Mouse (Mus musculus): ENCODE measurements around the gene Stk17b. TPM values are rescaled to one million over a fixed set of nuclear protein-coding genes. Genes with fewer than 3 reads are reported as not detected.

Gene Stk17b
- polyA plus RNA-seq, 1 experiment from 2014 or later, result 17.1 TPM

- no peaks in the 10 kb centered on the region for H3K36me3 ChIP-seq (ENCODE audit: control insufficient read depth, insufficient read depth)
- no peak overlapping the region for H3K27ac ChIP-seq (ENCODE audit: low read depth, low read length)
- no peak for ATAC-seq
- no peaks in the 10 kb centered on the region for H3K27me3 ChIP-seq (replicated peaks; ENCODE audit: control insufficient read depth, insufficient read depth, low read length)
- no peak for TF ChIP-seq CTCF (IDR thresholded peaks at IDR 0.05; ENCODE audit: low read depth)
- H3K9me3 ChIP-seq (ENCODE audit: control insufficient read depth), result no peaks in the 10 kb centered on the region
- no peak overlapping the region for H3K4me2 ChIP-seq (replicated peaks; ENCODE audit: low read depth)
- H3K4me1 ChIP-seq (replicated peaks; ENCODE audit: control insufficient read depth, insufficient read depth, low read length), result 0 out of 2 replicates have a peak, but pooled peaks cover 3% of the 10 kb centered on the region
- H3K9ac ChIP-seq (ENCODE audit: low read depth, low read length), result no peak overlapping the region
- H3K4me3 ChIP-seq (ENCODE audit: low read depth, low read length), result no peak overlapping the region
Observed at GRCm38 (mm10) chr1:53821983-53822382, 37.0 kb upstream of the Stk17b start.

DNA sequence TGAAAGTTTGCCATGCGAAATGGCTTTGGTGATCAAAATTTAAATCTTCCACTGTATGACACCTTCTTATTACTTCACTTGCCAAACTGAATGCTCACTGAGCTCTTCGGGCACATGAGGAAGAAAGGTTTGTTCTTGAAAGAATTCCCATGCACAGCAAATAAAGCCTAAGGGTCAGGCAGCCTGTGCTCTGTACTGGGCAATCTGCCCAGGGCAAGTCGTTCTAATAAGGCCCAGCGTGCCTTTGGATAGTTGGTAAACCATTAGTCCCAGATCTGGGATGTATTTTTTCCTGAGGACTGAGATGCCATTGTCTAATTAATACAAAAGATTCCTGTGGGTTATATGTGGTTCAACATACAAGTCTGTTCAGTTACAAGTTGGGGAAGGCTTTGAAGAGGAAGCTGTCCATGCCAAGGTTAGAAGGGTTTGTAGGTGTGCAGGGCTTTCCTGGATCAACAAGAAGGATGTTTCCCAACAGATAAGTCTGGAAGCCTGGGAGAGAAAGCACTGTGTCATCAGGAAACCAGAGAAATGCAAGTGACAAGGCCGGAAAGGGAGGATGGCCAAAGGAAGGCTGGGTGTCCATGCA, 35.1 kb upstream of the Stk17b start:
- ATAC-seq, result no peak
- no peak for TF ChIP-seq CTCF (IDR thresholded peaks at IDR 0.05; ENCODE audit: low read depth)
- Histone ChIP-seq H3K4me2 (replicated peaks; ENCODE audit: low read depth) (no peak overlapping the region), H3K36me3 (ENCODE audit: control insufficient read depth, insufficient read depth) (no peaks in the 10 kb centered on the region), H3K4me3 (ENCODE audit: low read depth, low read length) (no peak overlapping the region), H3K9me3 (ENCODE audit: control insufficient read depth) (no peaks in the 10 kb centered on the region), H3K27me3 (replicated peaks; ENCODE audit: control insufficient read depth, insufficient read depth, low read length) (no peaks in the 10 kb centered on the region), H3K4me1 (replicated peaks; ENCODE audit: control insufficient read depth, insufficient read depth, low read length) (0 out of 2 replicates have a peak, but pooled peaks cover 3% of the 10 kb centered on the region), H3K9ac (ENCODE audit: low read depth, low read length) (no peak overlapping the region), H3K27ac (ENCODE audit: low read depth, low read length) (no peak overlapping the region)
- 74% methylated on average over 5 of the region's 5 CpGs for WGBS

- 40% methylated on average over 3 of the region's 3 CpGs for WGBS
- H3K4me2 ChIP-seq (replicated peaks; ENCODE audit: low read depth), result no peak overlapping the region
Observed at GRCm38 (mm10) chr1:53818072-53818862, 33.2 kb upstream of the Stk17b start.

GRCm38 (mm10) chr1:53816353-53816752, 31.3 kb upstream of the Stk17b start:
- Histone ChIP-seq H3K27ac (ENCODE audit: low read depth, low read length) (no peak overlapping the region), H3K4me3 (ENCODE audit: low read depth, low read length) (no peak overlapping the region), H3K27me3 (replicated peaks; ENCODE audit: control insufficient read depth, insufficient read depth, low read length) (no peaks in the 10 kb centered on the region), H3K4me2 (replicated peaks; ENCODE audit: low read depth) (no peak overlapping the region), H3K9ac (ENCODE audit: low read depth, low read length) (no peak overlapping the region), H3K4me1 (replicated peaks; ENCODE audit: control insufficient read depth, insufficient read depth, low read length) (no peaks in the 10 kb centered on the region), H3K9me3 (ENCODE audit: control insufficient read depth) (no peaks in the 10 kb centered on the region), H3K36me3 (ENCODE audit: control insufficient read depth, insufficient read depth) (no peaks in the 10 kb centered on the region)
- TF ChIP-seq CTCF (IDR thresholded peaks at IDR 0.05; ENCODE audit: low read depth), result no peak
- 43% methylated on average over 2 of the region's 2 CpGs for WGBS
- ATAC-seq, result peak; percentile 78

More at GRCm38 (mm10) chr1:53818072-53818862, 33.2 kb upstream of the Stk17b start:
- no peak for ATAC-seq
- H3K4me1 ChIP-seq (replicated peaks; ENCODE audit: control insufficient read depth, insufficient read depth, low read length), result no peaks in the 10 kb centered on the region
- no peak for TF ChIP-seq CTCF (IDR thresholded peaks at IDR 0.05; ENCODE audit: low read depth)
- H3K27ac ChIP-seq (ENCODE audit: low read depth, low read length), result no peak overlapping the region
- no peaks in the 10 kb centered on the region for H3K27me3 ChIP-seq (replicated peaks; ENCODE audit: control insufficient read depth, insufficient read depth, low read length)
- no peak overlapping the region for H3K9ac ChIP-seq (ENCODE audit: low read depth, low read length)
- H3K4me3 ChIP-seq (ENCODE audit: low read depth, low read length), result no peak overlapping the region
- H3K36me3 ChIP-seq (ENCODE audit: control insufficient read depth, insufficient read depth), result no peaks in the 10 kb centered on the region
- H3K9me3 ChIP-seq (ENCODE audit: control insufficient read depth), result no peaks in the 10 kb centered on the region

GRCm38 (mm10) chr1:53814077-53814705, 29.2 kb upstream of the Stk17b start:
- WGBS, result 61% methylated on average over 2 of the region's 2 CpGs
- Histone ChIP-seq H3K36me3 (ENCODE audit: control insufficient read depth, insufficient read depth) (no peaks in the 10 kb centered on the region), H3K4me2 (replicated peaks; ENCODE audit: low read depth) (no peak overlapping the region), H3K27ac (ENCODE audit: low read depth, low read length) (no peak overlapping the region), H3K4me3 (ENCODE audit: low read depth, low read length) (no peak overlapping the region), H3K9me3 (ENCODE audit: control insufficient read depth) (no peaks in the 10 kb centered on the region), H3K9ac (ENCODE audit: low read depth, low read length) (no peak overlapping the region), H3K4me1 (replicated peaks; ENCODE audit: control insufficient read depth, insufficient read depth, low read length) (no peaks in the 10 kb centered on the region), H3K27me3 (replicated peaks; ENCODE audit: control insufficient read depth, insufficient read depth, low read length) (no peaks in the 10 kb centered on the region)
- ATAC-seq, result no peak
- TF ChIP-seq CTCF (IDR thresholded peaks at IDR 0.05; ENCODE audit: low read depth), result no peak

- no peak for ATAC-seq
Observed at GRCm38 (mm10) chr1:53811919-53812318, 26.9 kb upstream of the Stk17b start.

More at GRCm38 (mm10) chr1:53811919-53812318, 26.9 kb upstream of the Stk17b start:
- 82% methylated on average over 4 of the region's 4 CpGs for WGBS
- Histone ChIP-seq H3K4me2 (replicated peaks; ENCODE audit: low read depth) (no peak overlapping the region), H3K4me3 (ENCODE audit: low read depth, low read length) (no peak overlapping the region), H3K9me3 (ENCODE audit: control insufficient read depth) (no peaks in the 10 kb centered on the region), H3K36me3 (ENCODE audit: control insufficient read depth, insufficient read depth) (no peaks in the 10 kb centered on the region), H3K4me1 (replicated peaks; ENCODE audit: control insufficient read depth, insufficient read depth, low read length) (no peaks in the 10 kb centered on the region), H3K27me3 (replicated peaks; ENCODE audit: control insufficient read depth, insufficient read depth, low read length) (no peaks in the 10 kb centered on the region), H3K9ac (ENCODE audit: low read depth, low read length) (no peak overlapping the region), H3K27ac (ENCODE audit: low read depth, low read length) (no peak overlapping the region)
- no peak for TF ChIP-seq CTCF (IDR thresholded peaks at IDR 0.05; ENCODE audit: low read depth)
